Mouse (Mus musculus): ENCODE data around the gene Phf10. TPM values are rescaled to one million over a fixed set of nuclear protein-coding genes. Genes with fewer than 3 reads are reported as not detected.

Phf10 gene
- polyA plus RNA-seq, 1 experiment from 2014 or later = 38.3 TPM

DNA sequence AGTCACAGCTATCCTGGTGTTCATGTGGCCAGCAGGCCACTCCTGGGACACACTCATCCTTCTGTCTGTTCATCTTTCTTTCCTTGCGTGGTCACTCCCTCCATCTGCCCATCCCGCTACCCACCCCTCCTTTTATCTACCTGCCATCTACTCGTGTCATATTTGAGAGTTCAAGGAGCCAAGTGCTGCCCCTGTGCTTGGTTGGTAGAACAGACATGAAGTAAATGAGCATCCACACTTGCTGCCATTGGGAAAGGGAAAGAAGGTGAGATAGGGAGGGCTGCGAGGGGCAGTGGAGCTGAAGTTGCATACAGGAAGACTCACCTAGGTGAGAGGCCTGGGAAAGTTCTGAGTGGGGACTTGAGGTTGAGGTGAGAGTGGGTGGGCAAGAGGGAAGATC lies 46.7 kb downstream of the Phf10 start:
- H3K4me1 ChIP-seq (ENCODE audit: control insufficient read depth, insufficient read depth, low read length) = no peaks in the 10 kb centered on the region
- no peak overlapping the region for H3K9ac ChIP-seq (replicated peaks; ENCODE audit: low read length)
- H3K27me3 ChIP-seq (ENCODE audit: control insufficient read depth, insufficient read depth, low read length) = no peaks in the 10 kb centered on the region
- no peak overlapping the region for H3K4me2 ChIP-seq (ENCODE audit: low read depth, low read length)
- H3K9me3 ChIP-seq (replicated peaks; ENCODE audit: control insufficient read depth, low read length) = no peaks in the 10 kb centered on the region
- no peak overlapping the region for H3K4me3 ChIP-seq (ENCODE audit: low read depth, low read length)
- H3K36me3 ChIP-seq (replicated peaks; ENCODE audit: control insufficient read depth, insufficient read depth, low read depth, low read length) = no peaks in the 10 kb centered on the region
- 87% methylated on average over 4 of the region's 4 CpGs for WGBS
- ATAC-seq (replicated peaks; ENCODE audit: insufficient number of reproducible peaks, low FRiP score, low TSS enrichment, low read depth) = no peak
- no peak for DNase-seq (ENCODE audit: low spot score)
- H3K27ac ChIP-seq (replicated peaks; ENCODE audit: low read depth, low read length) = no peak overlapping the region

DNA sequence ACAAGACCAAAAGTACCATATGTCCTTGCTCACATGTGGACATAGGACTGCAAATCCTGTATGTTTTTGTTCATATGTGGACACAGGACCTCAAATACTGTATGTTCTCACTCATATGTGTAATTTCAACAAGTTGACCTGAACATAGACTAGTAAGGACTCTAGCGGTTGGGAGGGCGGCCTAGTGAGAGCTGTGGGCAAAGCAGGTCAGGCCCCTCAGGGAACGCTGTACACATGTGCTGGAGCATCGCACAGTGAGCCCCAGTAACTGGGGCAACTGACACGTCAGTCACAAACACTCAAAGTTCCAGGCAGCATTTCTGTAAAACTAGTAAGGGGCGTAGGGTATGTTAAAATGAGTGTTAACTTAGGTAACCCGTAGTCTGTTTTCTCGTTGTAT lies 48.1 kb downstream of the Phf10 start:
- Histone ChIP-seq H3K4me1 (ENCODE audit: control insufficient read depth, insufficient read depth, low read length) (no peaks in the 10 kb centered on the region), H3K9ac (replicated peaks; ENCODE audit: low read length) (no peak overlapping the region), H3K4me3 (ENCODE audit: low read depth, low read length) (no peak overlapping the region), H3K4me2 (ENCODE audit: low read depth, low read length) (no peak overlapping the region), H3K27ac (replicated peaks; ENCODE audit: low read depth, low read length) (no peak overlapping the region), H3K27me3 (ENCODE audit: control insufficient read depth, insufficient read depth, low read length) (no peaks in the 10 kb centered on the region), H3K36me3 (replicated peaks; ENCODE audit: control insufficient read depth, insufficient read depth, low read depth, low read length) (no peaks in the 10 kb centered on the region), H3K9me3 (replicated peaks; ENCODE audit: control insufficient read depth, low read length) (no peaks in the 10 kb centered on the region)
- WGBS = 84% methylated on average over 8 of the region's 8 CpGs
- DNase-seq (ENCODE audit: low spot score) = no peak
- ATAC-seq (replicated peaks; ENCODE audit: insufficient number of reproducible peaks, low FRiP score, low TSS enrichment, low read depth) = no peak

GRCm38 (mm10) chr17:14912420-14912819 lies 48.7 kb downstream of the Phf10 start:
- Histone ChIP-seq H3K9me3 (replicated peaks; ENCODE audit: control insufficient read depth, low read length) (no peaks in the 10 kb centered on the region), H3K36me3 (replicated peaks; ENCODE audit: control insufficient read depth, insufficient read depth, low read depth, low read length) (no peaks in the 10 kb centered on the region), H3K9ac (replicated peaks; ENCODE audit: low read length) (no peak overlapping the region), H3K4me1 (ENCODE audit: control insufficient read depth, insufficient read depth, low read length) (no peaks in the 10 kb centered on the region), H3K27me3 (ENCODE audit: control insufficient read depth, insufficient read depth, low read length) (no peaks in the 10 kb centered on the region), H3K4me2 (ENCODE audit: low read depth, low read length) (no peak overlapping the region), H3K27ac (replicated peaks; ENCODE audit: low read depth, low read length) (no peak overlapping the region), H3K4me3 (ENCODE audit: low read depth, low read length) (no peak overlapping the region)
- ATAC-seq (replicated peaks; ENCODE audit: insufficient number of reproducible peaks, low FRiP score, low TSS enrichment, low read depth) (no peak), DNase-seq (ENCODE audit: low spot score) (no peak)
- WGBS = 48% methylated on average over 6 of the region's 6 CpGs

DNA sequence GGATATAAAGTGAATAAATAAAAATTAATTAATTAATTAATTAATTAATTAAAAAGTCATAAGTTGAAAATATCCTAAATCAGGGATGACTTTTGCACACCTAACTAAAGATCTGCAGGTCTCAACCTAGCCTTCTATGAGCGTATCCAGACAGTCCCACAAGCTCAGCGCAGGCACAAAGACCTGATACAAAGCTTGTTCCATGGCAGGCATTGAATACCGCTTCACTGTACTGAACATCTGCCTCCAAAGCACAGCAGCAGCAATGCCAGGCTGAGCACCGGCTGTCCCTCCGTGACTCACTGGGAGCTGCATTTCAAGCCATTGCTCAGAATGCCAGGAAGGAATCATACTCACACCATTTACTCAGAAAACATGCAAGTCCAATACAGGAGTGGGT lies 50.3 kb downstream of the Phf10 start:
- no peak overlapping the region for H3K4me2 ChIP-seq (ENCODE audit: low read depth, low read length)
- H3K27ac ChIP-seq (replicated peaks; ENCODE audit: low read depth, low read length) = no peak overlapping the region
- no peak overlapping the region for H3K4me3 ChIP-seq (ENCODE audit: low read depth, low read length)
- 93% methylated on average over 5 of the region's 5 CpGs for WGBS
- H3K9ac ChIP-seq (replicated peaks; ENCODE audit: low read length) = no peak overlapping the region
- no peaks in the 10 kb centered on the region for H3K27me3 ChIP-seq (ENCODE audit: control insufficient read depth, insufficient read depth, low read length)
- no peak for ATAC-seq (replicated peaks; ENCODE audit: insufficient number of reproducible peaks, low FRiP score, low TSS enrichment, low read depth)
- no peaks in the 10 kb centered on the region for H3K9me3 ChIP-seq (replicated peaks; ENCODE audit: control insufficient read depth, low read length)
- no peak for DNase-seq (ENCODE audit: low spot score)
- no peaks in the 10 kb centered on the region for H3K4me1 ChIP-seq (ENCODE audit: control insufficient read depth, insufficient read depth, low read length)
- H3K36me3 ChIP-seq (replicated peaks; ENCODE audit: control insufficient read depth, insufficient read depth, low read depth, low read length) = no peaks in the 10 kb centered on the region

- Histone ChIP-seq H3K9ac (replicated peaks; ENCODE audit: low read length) (no peak overlapping the region), H3K9me3 (replicated peaks; ENCODE audit: control insufficient read depth, low read length) (no peaks in the 10 kb centered on the region), H3K27ac (replicated peaks; ENCODE audit: low read depth, low read length) (no peak overlapping the region), H3K4me3 (ENCODE audit: low read depth, low read length) (no peak overlapping the region), H3K4me1 (ENCODE audit: control insufficient read depth, insufficient read depth, low read length) (no peaks in the 10 kb centered on the region), H3K36me3 (replicated peaks; ENCODE audit: control insufficient read depth, insufficient read depth, low read depth, low read length) (no peaks in the 10 kb centered on the region), H3K4me2 (ENCODE audit: low read depth, low read length) (no peak overlapping the region), H3K27me3 (ENCODE audit: control insufficient read depth, insufficient read depth, low read length) (no peaks in the 10 kb centered on the region)
- no peak for DNase-seq (ENCODE audit: low spot score)
- no peak for ATAC-seq (replicated peaks; ENCODE audit: insufficient number of reproducible peaks, low FRiP score, low TSS enrichment, low read depth)
- WGBS = 80% methylated on average over 5 of the region's 5 CpGs
These were observed 51.7 kb downstream of the Phf10 start for GRCm38 (mm10) chr17:14909331-14909730.

DNA sequence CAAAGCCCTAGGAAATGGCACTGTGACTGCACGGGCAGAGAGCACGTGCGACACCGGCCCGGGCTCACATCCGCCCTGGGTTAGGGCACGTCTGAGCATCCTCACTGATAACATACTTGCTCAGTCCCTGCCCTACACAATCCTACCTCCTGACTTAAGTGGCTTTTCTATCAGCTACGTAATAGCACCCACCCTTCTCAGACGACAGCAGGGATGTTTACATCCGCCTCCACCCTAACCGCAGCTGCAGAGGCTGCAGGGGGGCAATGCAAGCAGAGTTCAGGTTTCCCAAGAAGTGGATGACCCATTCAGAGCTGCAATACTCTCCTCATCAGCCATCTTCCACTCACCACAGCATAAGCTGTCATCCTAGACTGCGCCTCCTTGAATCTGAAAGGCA lies 53.9 kb downstream of the Phf10 start:
- ATAC-seq (replicated peaks; ENCODE audit: insufficient number of reproducible peaks, low FRiP score, low TSS enrichment, low read depth) (no peak), DNase-seq (ENCODE audit: low spot score) (no peak)
- Histone ChIP-seq H3K9ac (replicated peaks; ENCODE audit: low read length) (no peak overlapping the region), H3K4me1 (ENCODE audit: control insufficient read depth, insufficient read depth, low read length) (no peaks in the 10 kb centered on the region), H3K27ac (replicated peaks; ENCODE audit: low read depth, low read length) (no peak overlapping the region), H3K36me3 (replicated peaks; ENCODE audit: control insufficient read depth, insufficient read depth, low read depth, low read length) (no peaks in the 10 kb centered on the region), H3K4me2 (ENCODE audit: low read depth, low read length) (no peak overlapping the region), H3K4me3 (ENCODE audit: low read depth, low read length) (no peak overlapping the region), H3K27me3 (ENCODE audit: control insufficient read depth, insufficient read depth, low read length) (no peaks in the 10 kb centered on the region), H3K9me3 (replicated peaks; ENCODE audit: control insufficient read depth, low read length) (no peaks in the 10 kb centered on the region)
- WGBS = 65% methylated on average over 12 of the region's 12 CpGs

DNA sequence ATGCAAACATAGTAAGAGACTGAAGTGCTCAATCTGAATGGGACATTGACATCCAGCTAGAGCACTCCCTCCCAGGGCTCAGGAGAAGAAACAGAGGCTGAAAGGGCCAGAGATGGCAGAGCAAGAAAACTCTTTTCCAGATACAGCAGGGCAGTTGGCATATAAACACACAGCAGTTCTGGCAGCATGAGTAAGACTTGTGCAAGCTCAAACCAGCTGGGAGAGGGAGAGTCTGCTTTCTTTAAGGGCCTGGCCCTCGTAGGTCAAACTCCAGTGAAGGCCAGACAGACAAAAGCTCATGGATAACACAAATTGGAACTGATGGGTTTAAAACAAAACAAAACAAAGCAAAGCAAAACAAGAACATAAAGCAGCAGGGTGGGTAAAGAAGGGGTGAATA lies 54.5 kb downstream of the Phf10 start:
- H3K9ac ChIP-seq (replicated peaks; ENCODE audit: low read length) = no peak overlapping the region
- H3K27me3 ChIP-seq (ENCODE audit: control insufficient read depth, insufficient read depth, low read length) = no peaks in the 10 kb centered on the region
- no peak for ATAC-seq (replicated peaks; ENCODE audit: insufficient number of reproducible peaks, low FRiP score, low TSS enrichment, low read depth)
- 40% methylated on average over 1 of the region's 1 CpGs for WGBS
- no peak overlapping the region for H3K4me2 ChIP-seq (ENCODE audit: low read depth, low read length)
- no peaks in the 10 kb centered on the region for H3K9me3 ChIP-seq (replicated peaks; ENCODE audit: control insufficient read depth, low read length)
- H3K36me3 ChIP-seq (replicated peaks; ENCODE audit: control insufficient read depth, insufficient read depth, low read depth, low read length) = no peaks in the 10 kb centered on the region
- H3K27ac ChIP-seq (replicated peaks; ENCODE audit: low read depth, low read length) = no peak overlapping the region
- DNase-seq (ENCODE audit: low spot score) = no peak
- no peaks in the 10 kb centered on the region for H3K4me1 ChIP-seq (ENCODE audit: control insufficient read depth, insufficient read depth, low read length)
- no peak overlapping the region for H3K4me3 ChIP-seq (ENCODE audit: low read depth, low read length)

- no peaks in the 10 kb centered on the region for H3K9me3 ChIP-seq (replicated peaks; ENCODE audit: control insufficient read depth, low read length)
- no peaks in the 10 kb centered on the region for H3K4me1 ChIP-seq (ENCODE audit: control insufficient read depth, insufficient read depth, low read length)
- DNase-seq (ENCODE audit: low spot score) = peak; percentile 89
- ATAC-seq (replicated peaks; ENCODE audit: insufficient number of reproducible peaks, low FRiP score, low TSS enrichment, low read depth) = peak; percentile 48; the same call in 1 of the 2 replicates
- no peaks in the 10 kb centered on the region for H3K36me3 ChIP-seq (replicated peaks; ENCODE audit: control insufficient read depth, insufficient read depth, low read depth, low read length)
- H3K27me3 ChIP-seq (ENCODE audit: control insufficient read depth, insufficient read depth, low read length) = no peaks in the 10 kb centered on the region
- no peak overlapping the region for H3K27ac ChIP-seq (replicated peaks; ENCODE audit: low read depth, low read length)
- peak overlapping the region; percentile 47 for H3K9ac ChIP-seq (replicated peaks; ENCODE audit: low read length)
- no peak overlapping the region for H3K4me2 ChIP-seq (ENCODE audit: low read depth, low read length)
- WGBS = 55% methylated on average over 7 of the region's 7 CpGs
- no peak overlapping the region for H3K4me3 ChIP-seq (ENCODE audit: low read depth, low read length)
These were observed 56.3 kb downstream of the Phf10 start for GRCm38 (mm10) chr17:14904637-14905265.
